Mouse (Mus musculus) intestine, postnatal 0 days (tissue): Measurements from ENCODE around the gene Tcl1. TPM values are rescaled to one million over a fixed set of nuclear protein-coding genes. Genes with fewer than 3 reads are reported as not detected.
"Not testable (repeated sequence)": the region's sequence is repeated elsewhere in the genome, so short reads cannot be mapped to it uniquely, and the experiment has no call there.

Source experiments
- ATAC-seq: fragments of 200-750 bp; cut with Nextera tagmentation; 2 replicates; pipeline ENCODE4 v1.8.0; 2017; ENCODE audit warnings: mild to moderate bottlenecking, moderate TSS enrichment, moderate library complexity
- H3K27ac ChIP-seq: fragments of 300-500 bp; sonication (generic); 2 replicates; pipeline ENCODE4 v1.5.1; 2014; ENCODE audit warnings: mild to moderate bottlenecking, low read depth, low read length, moderate library complexity
- H3K27me3 ChIP-seq: fragments of 300-500 bp; sonication (generic); replicated peaks from 2 replicates; pipeline ENCODE4 v1.6.1; 2014; ENCODE audit warnings: low read length, mixed read lengths; ENCODE audit not compliant: control insufficient read depth, insufficient read depth
- H3K36me3 ChIP-seq: fragments of 300-500 bp; sonication (generic); 2 replicates; pipeline ENCODE4 v1.6.1; 2014; ENCODE audit warnings: mild to moderate bottlenecking, moderate library complexity; ENCODE audit not compliant: control insufficient read depth, insufficient read depth
- H3K4me1 ChIP-seq: fragments of 300-500 bp; sonication (generic); replicated peaks from 2 replicates; pipeline ENCODE4 v1.6.1; 2014; ENCODE audit warnings: antibody characterized with exemption, low read length, mixed read lengths; ENCODE audit not compliant: control insufficient read depth, insufficient read depth
- H3K4me2 ChIP-seq: fragments of 300-500 bp; sonication (generic); replicated peaks from 2 replicates; pipeline ENCODE4 v1.6.1; 2014; ENCODE audit warnings: low read depth, mild to moderate bottlenecking, moderate library complexity
- H3K4me3 ChIP-seq: fragments of 300-500 bp; sonication (generic); 2 replicates; pipeline ENCODE4 v1.5.1; 2014; ENCODE audit warnings: low read depth, low read length
- H3K9ac ChIP-seq: fragments of 300-500 bp; sonication (generic); 2 replicates; pipeline ENCODE4 v1.6.1; 2014; ENCODE audit warnings: mild to moderate bottlenecking, low read depth, low read length
- H3K9me3 ChIP-seq: fragments of 300-500 bp; sonication (generic); 2 replicates; pipeline ENCODE4 v1.6.1; 2016; ENCODE audit warnings: mixed run types; ENCODE audit not compliant: control insufficient read depth
- CTCF ChIP-seq: sonication (generic); IDR thresholded peaks from 2 replicates; pipeline ENCODE4 v1.5.1; 2016; ENCODE audit warnings: low read depth, mild to moderate bottlenecking, control low read depth, antibody characterized with exemption, moderate library complexity
- WGBS: fragments of 180-500 bp; shearing (Covaris S2); extraction: QIAGEN DNeasy Blood & Tissue Kit; methylation state at CpG from one replicate; pipeline ENCODE4 v1.1.7; 2014; 5-methylcytosine and 5-hydroxymethylcytosine counted together
- polyA plus RNA-seq: library from polyadenylated mRNA; unstranded; fragments of >200 nt; fragmentation: Nextera tagmentation; extraction: Ambion mirVana; gene quantifications from 2 replicates; pipeline ENCODE4 v1.2.1, GENCODE M21; 2015

Gene Tcl1
- polyA plus RNA-seq, 1 experiment from 2014 or later: not detected

DNA sequence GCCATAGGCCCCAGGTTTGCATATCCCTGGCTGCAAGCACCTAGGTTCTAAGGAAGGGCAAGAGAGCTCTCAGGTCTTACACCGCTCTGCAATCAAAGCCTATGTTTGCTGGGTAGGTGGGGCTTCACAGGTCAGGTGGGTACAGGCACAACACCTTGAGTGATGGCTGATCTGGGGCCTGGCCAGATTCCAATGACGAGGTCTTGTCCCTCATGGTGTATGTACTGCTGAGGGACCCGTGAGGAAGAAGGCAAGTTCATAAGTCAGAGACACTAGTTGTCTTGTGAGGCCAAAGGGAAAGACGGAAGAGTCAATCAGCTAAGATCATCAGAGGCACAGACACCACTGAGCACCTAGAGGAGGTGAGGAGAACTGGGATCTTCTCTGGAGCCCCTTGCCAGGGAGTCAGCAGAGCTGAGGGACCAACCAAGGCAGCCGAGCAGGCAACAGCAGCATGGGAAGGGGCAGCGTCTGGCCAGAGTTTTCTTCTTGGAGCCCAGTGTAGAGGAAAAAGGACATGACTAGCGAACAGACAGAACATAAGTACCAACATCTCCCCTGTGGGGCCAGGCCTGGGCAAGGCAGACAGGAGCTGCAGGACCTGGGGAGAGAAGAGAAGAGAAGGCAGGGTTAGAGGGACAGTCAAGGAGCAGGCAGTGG, 5.4 kb downstream of the Tcl1 start:
- no peak overlapping the region for H3K4me3 ChIP-seq
- 79% methylated on average over 7 of the region's 7 CpGs for WGBS
- H3K36me3 ChIP-seq: no peaks in the 10 kb centered on the region
- H3K9me3 ChIP-seq: no peaks in the 10 kb centered on the region
- H3K9ac ChIP-seq: no peak overlapping the region
- H3K4me2 ChIP-seq: no peak overlapping the region
- no peak for ATAC-seq
- no peaks in the 10 kb centered on the region for H3K4me1 ChIP-seq
- H3K27ac ChIP-seq: no peak overlapping the region
- TF ChIP-seq CTCF: no peak
- H3K27me3 ChIP-seq: no peaks in the 10 kb centered on the region

DNA sequence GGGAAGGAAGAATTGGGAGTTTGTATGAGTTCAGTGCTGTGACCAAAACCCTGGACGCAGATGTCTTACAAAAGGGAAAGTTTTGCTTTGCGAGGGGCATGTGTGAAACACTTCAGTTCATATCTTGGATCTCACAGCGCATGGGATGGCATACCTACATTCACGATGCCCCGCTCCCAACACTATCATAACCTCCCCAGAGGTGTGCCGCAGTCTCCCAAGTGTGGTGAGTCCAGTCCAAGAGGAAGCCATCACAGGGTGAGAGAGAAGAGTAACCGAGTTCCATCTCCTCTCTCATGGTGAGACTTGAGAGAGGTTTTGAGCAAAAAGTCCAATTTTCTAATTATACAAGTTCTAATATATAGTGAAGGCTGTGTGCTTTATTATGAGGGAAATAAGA, 13.4 kb downstream of the Tcl1 start:
- no peak overlapping the region for H3K4me3 ChIP-seq
- no peak for TF ChIP-seq CTCF
- H3K9ac ChIP-seq: no peak overlapping the region
- WGBS: 91% methylated on average over 7 of the region's 7 CpGs
- no peaks in the 10 kb centered on the region for H3K9me3 ChIP-seq
- ATAC-seq: no peak
- H3K4me1 ChIP-seq: no peaks in the 10 kb centered on the region
- H3K27ac ChIP-seq: no peak overlapping the region
- H3K27me3 ChIP-seq: no peaks in the 10 kb centered on the region
- H3K4me2 ChIP-seq: no peak overlapping the region
- H3K36me3 ChIP-seq: no peaks in the 10 kb centered on the region

DNA sequence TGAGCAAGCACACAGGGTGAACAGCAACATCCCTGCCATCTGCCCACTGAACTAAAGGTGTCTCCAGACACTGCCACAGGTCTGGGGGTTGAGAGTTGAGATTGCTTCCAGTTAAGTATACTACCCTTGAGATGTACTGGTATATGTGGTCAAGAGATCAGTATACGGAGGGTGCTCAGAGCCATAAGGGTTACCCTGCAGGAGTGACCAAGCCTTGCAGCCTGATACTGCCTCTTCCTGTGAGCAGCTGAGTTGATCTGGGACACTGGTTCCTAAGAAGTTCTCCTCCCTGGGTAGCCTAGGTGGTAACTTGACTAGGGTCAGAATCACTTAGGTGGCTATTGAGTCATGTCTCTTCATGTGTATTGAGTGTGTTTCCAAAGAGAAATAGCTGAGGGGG, 14.2 kb downstream of the Tcl1 start:
- H3K27me3 ChIP-seq: no peaks in the 10 kb centered on the region
- H3K4me1 ChIP-seq: no peaks in the 10 kb centered on the region
- no peak for ATAC-seq
- no peak overlapping the region for H3K4me2 ChIP-seq
- no peaks in the 10 kb centered on the region for H3K36me3 ChIP-seq
- no peak overlapping the region for H3K9ac ChIP-seq
- no peak overlapping the region for H3K27ac ChIP-seq
- no peak for TF ChIP-seq CTCF
- H3K4me3 ChIP-seq: no peak overlapping the region
- WGBS: 82% methylated on average over 1 of the region's 1 CpGs
- no peaks in the 10 kb centered on the region for H3K9me3 ChIP-seq

DNA sequence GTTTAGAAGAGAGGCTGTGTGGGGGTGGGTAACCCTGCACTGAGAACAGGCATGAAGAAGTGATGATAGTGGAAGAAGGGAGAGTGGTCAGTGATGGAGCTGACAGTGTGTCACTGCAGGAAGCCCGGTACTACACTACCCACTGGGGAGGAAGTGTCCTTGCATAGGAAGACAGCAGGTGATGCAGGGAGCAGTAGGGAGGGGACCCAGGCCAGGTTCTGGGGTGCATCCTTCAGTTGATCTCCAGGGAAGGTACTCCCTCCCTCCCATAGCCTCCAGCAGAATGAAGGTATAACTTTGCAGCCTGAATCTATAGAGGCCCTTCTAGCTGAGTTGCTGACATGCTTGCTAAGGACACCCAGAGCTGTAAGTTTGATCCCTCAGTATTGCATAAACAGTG, 15.5 kb downstream of the Tcl1 start:
- no peak for ATAC-seq
- no peak overlapping the region for H3K4me3 ChIP-seq
- H3K9ac ChIP-seq: no peak overlapping the region
- 57% methylated on average over 1 of the region's 1 CpGs for WGBS
- H3K4me1 ChIP-seq: no peaks in the 10 kb centered on the region
- H3K9me3 ChIP-seq: no peaks in the 10 kb centered on the region
- no peaks in the 10 kb centered on the region for H3K36me3 ChIP-seq
- no peak overlapping the region for H3K27ac ChIP-seq
- no peaks in the 10 kb centered on the region for H3K27me3 ChIP-seq
- TF ChIP-seq CTCF: no peak
- no peak overlapping the region for H3K4me2 ChIP-seq

DNA sequence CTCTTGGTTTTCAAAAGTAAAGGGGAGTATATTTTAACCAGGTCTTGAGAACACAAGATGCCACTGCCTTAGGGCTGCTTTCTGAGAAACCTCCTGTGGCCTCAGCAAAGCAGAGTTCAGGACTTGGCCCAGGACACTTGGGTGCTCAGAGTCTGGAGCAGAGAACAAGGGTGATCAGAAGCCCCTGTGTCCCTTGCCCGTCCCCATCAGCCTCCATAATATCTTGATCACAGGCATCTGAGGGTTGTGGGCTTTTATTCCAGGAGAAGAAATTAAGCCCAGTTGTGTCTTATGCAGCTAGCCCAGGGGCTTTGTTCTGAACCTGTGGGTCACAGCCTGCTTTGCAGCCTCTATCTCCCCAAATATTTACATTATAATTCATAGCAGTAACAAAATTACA, 20.9 kb downstream of the Tcl1 start, which contains the start of gene Tcl1b4:
TSS of gene Tcl1b4 (plus strand) at position 301 of the 400 bp plus-strand sequence.
- not testable (repeated sequence) for H3K27ac ChIP-seq, H3K4me1 ChIP-seq, H3K36me3 ChIP-seq, H3K4me3 ChIP-seq, H3K27me3 ChIP-seq, H3K9ac ChIP-seq, H3K4me2 ChIP-seq, H3K9me3 ChIP-seq, ATAC-seq
- WGBS: 67% methylated on average over 1 of the region's 1 CpGs

DNA sequence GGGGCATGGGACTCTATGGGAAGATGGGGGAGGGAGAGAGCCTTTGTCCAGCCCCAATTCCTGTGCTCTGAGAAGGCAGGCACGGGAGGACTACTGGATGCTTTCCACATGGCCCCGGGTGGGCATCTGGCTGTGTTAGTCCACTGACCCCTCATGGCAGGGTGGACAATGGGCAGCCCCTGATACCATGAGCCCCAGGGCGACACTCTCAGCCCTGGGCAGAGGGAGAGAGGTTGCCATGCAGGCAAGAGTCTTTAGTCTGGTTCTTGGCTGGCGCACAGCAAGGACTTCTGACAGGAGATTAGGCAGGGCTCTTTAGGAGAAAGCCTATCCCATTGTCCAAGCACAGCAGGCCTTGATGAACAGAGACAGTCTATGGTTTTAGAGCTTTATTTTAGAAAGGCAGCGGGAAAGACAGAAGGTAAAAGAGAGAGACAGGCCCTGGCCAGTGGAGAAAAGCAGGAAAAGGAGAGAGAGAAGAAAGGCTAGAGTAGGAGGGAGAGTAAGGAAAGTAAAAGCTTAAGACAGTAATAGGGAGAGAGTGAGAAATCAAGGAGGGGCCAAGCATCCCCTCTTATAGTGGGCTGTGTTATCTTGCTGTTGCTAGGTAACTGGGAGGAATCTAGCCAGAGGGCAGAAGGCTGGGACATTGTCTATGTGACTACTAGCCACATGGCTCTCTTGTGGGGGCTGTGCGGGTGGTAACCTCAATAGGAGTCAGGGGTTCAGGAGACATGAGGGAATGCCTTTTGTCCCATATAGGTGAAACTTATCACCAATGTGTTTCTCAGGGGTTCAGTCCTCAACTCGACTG, 22.7 kb downstream of the Tcl1 start:
- H3K36me3 ChIP-seq, H3K4me3 ChIP-seq, H3K27ac ChIP-seq, ATAC-seq, H3K9ac ChIP-seq, H3K4me2 ChIP-seq, H3K27me3 ChIP-seq, H3K9me3 ChIP-seq, H3K4me1 ChIP-seq: not testable (repeated sequence)
- WGBS: 72% methylated on average over 7 of the region's 7 CpGs

GRCm38 (mm10) chr12:105190743-105191142, 31.9 kb downstream of the Tcl1 start, which contains the start of gene Tcl1b3:
Tcl1b3 (plus strand) TSS chr12:105191043.
- not testable (repeated sequence) for H3K9ac ChIP-seq, H3K9me3 ChIP-seq

More at GRCm38 (mm10) chr12:105190743-105191142, 31.9 kb downstream of the Tcl1 start, which contains the start of gene Tcl1b3:
- H3K4me2 ChIP-seq, H3K27me3 ChIP-seq, H3K36me3 ChIP-seq, H3K4me1 ChIP-seq, H3K27ac ChIP-seq, H3K4me3 ChIP-seq, ATAC-seq: not testable (repeated sequence)
- 98% methylated on average over 6 of the region's 6 CpGs for WGBS
